Mouse (Mus musculus) lung, postnatal 0 days (tissue): ENCODE measurements around the gene Sept12. TPM values are rescaled to one million over a fixed set of nuclear protein-coding genes. Genes with fewer than 3 reads are reported as not detected.

Experiments used
- ATAC-seq: fragments of 200-750 bp; cut with Nextera tagmentation; 2 replicates; pipeline ENCODE4 v1.8.0; 2017; ENCODE audit warnings: moderate library complexity
- DNase-seq: peaks from one replicate; pipeline ENCODE4 v3.0.0-alpha.2; 2016; ENCODE audit warnings: low spot score
- H3K27ac ChIP-seq: fragments of 300-500 bp; sonication (generic); 2 replicates; pipeline ENCODE4 v1.5.1; 2014; ENCODE audit warnings: antibody characterized with exemption, mild to moderate bottlenecking, low read length, mixed read lengths
- H3K27me3 ChIP-seq: fragments of 300-500 bp; sonication (generic); replicated peaks from 2 replicates; pipeline ENCODE4 v1.6.1; 2014; ENCODE audit warnings: low read length, mixed read lengths; ENCODE audit not compliant: insufficient read depth
- H3K36me3 ChIP-seq: fragments of 300-500 bp; sonication (generic); 2 replicates; pipeline ENCODE4 v1.6.1; 2014; ENCODE audit warnings: low read length, mixed read lengths; ENCODE audit not compliant: insufficient read depth
- H3K4me1 ChIP-seq: fragments of 300-500 bp; sonication (generic); 2 replicates; pipeline ENCODE4 v1.6.1; 2014; ENCODE audit warnings: antibody characterized with exemption, low read depth, low read length, mixed read lengths; ENCODE audit not compliant: insufficient read depth
- H3K4me2 ChIP-seq: fragments of 300-500 bp; sonication (generic); replicated peaks from 2 replicates; pipeline ENCODE4 v1.6.1; 2014; ENCODE audit warnings: low read depth, mild to moderate bottlenecking, low read length, moderate library complexity, mixed read lengths
- H3K4me3 ChIP-seq: fragments of 300-500 bp; sonication (generic); 2 replicates; pipeline ENCODE4 v1.5.1; 2014; ENCODE audit warnings: low read depth, low read length
- H3K9ac ChIP-seq: fragments of 300-500 bp; sonication (generic); replicated peaks from 2 replicates; pipeline ENCODE4 v1.6.1; 2014; ENCODE audit warnings: low read depth, mild to moderate bottlenecking
- H3K9me3 ChIP-seq: fragments of 300-500 bp; sonication (generic); 2 replicates; pipeline ENCODE4 v1.6.1; 2016; ENCODE audit warnings: low read length, mixed read lengths
- CTCF ChIP-seq: IDR thresholded peaks from 2 replicates; pipeline ENCODE4 v1.5.1; 2016; ENCODE audit warnings: antibody characterized with exemption, mild to moderate bottlenecking
- EP300 ChIP-seq: IDR thresholded peaks from 2 replicates; pipeline ENCODE4 v1.6.1; 2016; ENCODE audit warnings: antibody characterized with exemption, mild to moderate bottlenecking, control low read depth
- WGBS: fragments of 180-500 bp; shearing (Covaris S2); extraction: QIAGEN DNeasy Blood & Tissue Kit; methylation state at CpG from one replicate; pipeline ENCODE4 v1.1.7; 2014; 5-methylcytosine and 5-hydroxymethylcytosine counted together
- polyA plus RNA-seq: library from polyadenylated mRNA; unstranded; fragments of >200 nt; fragmentation: Nextera tagmentation; extraction: Ambion mirVana; gene quantifications from 2 replicates; pipeline ENCODE4 v1.2.1, GENCODE M21; 2015

The Sept12 gene
- polyA plus RNA-seq, 1 experiment from 2014 or later, result 0.27 TPM

GRCm38 (mm10) chr16:4960260-4960659 lies 37.4 kb downstream of the Sept12 start:
- ATAC-seq (no peak), DNase-seq (no peak)
- Histone ChIP-seq H3K27me3 (no peaks in the 10 kb centered on the region), H3K9me3 (no peaks in the 10 kb centered on the region), H3K27ac (no peak overlapping the region), H3K4me1 (peaks cover 5% of the 10 kb centered on the region; the same call in 1 of the 2 replicates), H3K9ac (no peak overlapping the region), H3K4me2 (no peak overlapping the region), H3K4me3 (no peak overlapping the region), H3K36me3 (0 out of 2 replicates have a peak, but pooled peaks cover 4% of the 10 kb centered on the region)
- no peak for TF ChIP-seq EP300
- TF ChIP-seq CTCF, result no peak
- 84% methylated on average over 8 of the region's 8 CpGs for WGBS

- 0 out of 2 replicates have a peak, but pooled peaks cover 20% of the 10 kb centered on the region for H3K36me3 ChIP-seq
- 90% methylated on average over 3 of the region's 3 CpGs for WGBS
These were observed 40.2 kb downstream of the Sept12 start for GRCm38 (mm10) chr16:4957446-4957845.

GRCm38 (mm10) chr16:4956609-4957008 lies 41.0 kb downstream of the Sept12 start:
- Histone ChIP-seq H3K9ac (no peak overlapping the region), H3K4me1 (no peaks in the 10 kb centered on the region), H3K4me3 (no peak overlapping the region), H3K4me2 (no peak overlapping the region), H3K9me3 (no peaks in the 10 kb centered on the region), H3K27me3 (no peaks in the 10 kb centered on the region), H3K27ac (no peak overlapping the region), H3K36me3 (0 out of 2 replicates have a peak, but pooled peaks cover 20% of the 10 kb centered on the region)
- no peak for TF ChIP-seq CTCF
- no peak for TF ChIP-seq EP300
- ATAC-seq (no peak), DNase-seq (no peak)
- 93% methylated on average over 3 of the region's 3 CpGs for WGBS

More at GRCm38 (mm10) chr16:4957446-4957845, 40.2 kb downstream of the Sept12 start:
- Histone ChIP-seq H3K4me2 (no peak overlapping the region), H3K4me1 (no peaks in the 10 kb centered on the region), H3K9me3 (no peaks in the 10 kb centered on the region), H3K9ac (no peak overlapping the region), H3K4me3 (no peak overlapping the region), H3K27me3 (no peaks in the 10 kb centered on the region), H3K27ac (no peak overlapping the region)
- DNase-seq (no peak), ATAC-seq (no peak)
- TF ChIP-seq CTCF (no peak), EP300 (no peak)

- 71% methylated on average over 4 of the region's 4 CpGs for WGBS
- Histone ChIP-seq H3K27me3 (no peaks in the 10 kb centered on the region), H3K36me3 (peaks cover 29% of the 10 kb centered on the region), H3K4me1 (no peaks in the 10 kb centered on the region), H3K9ac (no peak overlapping the region), H3K4me2 (no peak overlapping the region), H3K4me3 (no peak overlapping the region), H3K9me3 (no peaks in the 10 kb centered on the region), H3K27ac (no peak overlapping the region)
- no peak for DNase-seq
- no peak for ATAC-seq
- TF ChIP-seq CTCF (no peak), EP300 (no peak)
These were observed 50.3 kb downstream of the Sept12 start for GRCm38 (mm10) chr16:4947378-4947777.

- Histone ChIP-seq H3K36me3 (peaks cover 29% of the 10 kb centered on the region), H3K27me3 (no peaks in the 10 kb centered on the region), H3K4me3 (no peak overlapping the region), H3K9me3 (no peaks in the 10 kb centered on the region), H3K9ac (no peak overlapping the region), H3K4me2 (no peak overlapping the region), H3K27ac (no peak overlapping the region), H3K4me1 (no peaks in the 10 kb centered on the region)
- TF ChIP-seq EP300 (no peak), CTCF (no peak)
- WGBS, result 90% methylated on average over 3 of the region's 3 CpGs
- ATAC-seq, result no peak
- DNase-seq, result no peak
These were observed 51.5 kb downstream of the Sept12 start for GRCm38 (mm10) chr16:4946155-4946554.

GRCm38 (mm10) chr16:4945415-4945814 lies 52.2 kb downstream of the Sept12 start:
- Histone ChIP-seq H3K9ac (no peak overlapping the region), H3K9me3 (no peaks in the 10 kb centered on the region), H3K27me3 (no peaks in the 10 kb centered on the region), H3K4me2 (no peak overlapping the region), H3K4me3 (no peak overlapping the region), H3K4me1 (no peaks in the 10 kb centered on the region), H3K36me3 (peaks cover 27% of the 10 kb centered on the region), H3K27ac (no peak overlapping the region)
- ATAC-seq (no peak), DNase-seq (no peak)
- TF ChIP-seq CTCF (no peak), EP300 (no peak)
- 75% methylated on average over 4 of the region's 4 CpGs for WGBS

- no peak for TF ChIP-seq EP300
- TF ChIP-seq CTCF, result no peak
- DNase-seq (no peak), ATAC-seq (no peak)
- Histone ChIP-seq H3K4me3 (no peak overlapping the region), H3K4me1 (peaks cover 4% of the 10 kb centered on the region; the same call in 1 of the 2 replicates), H3K27me3 (no peaks in the 10 kb centered on the region), H3K36me3 (peaks cover 19% of the 10 kb centered on the region), H3K9me3 (no peaks in the 10 kb centered on the region), H3K4me2 (no peak overlapping the region), H3K9ac (no peak overlapping the region), H3K27ac (no peak overlapping the region)
- WGBS, result 99% methylated on average over 3 of the region's 3 CpGs
These were observed 54.2 kb downstream of the Sept12 start for GRCm38 (mm10) chr16:4943431-4943830.
